Mouse (Mus musculus) stomach, postnatal 0 days (tissue): ENCODE measurements around the gene Zmynd10. TPM values are rescaled to one million over a fixed set of nuclear protein-coding genes. Genes with fewer than 3 reads are reported as not detected.
"Not testable (repeated sequence)": the region's sequence is repeated elsewhere in the genome, so short reads cannot be mapped to it uniquely, and the experiment has no call there.

Source experiments
- ATAC-seq: fragments of 200-750 bp; cut with Nextera tagmentation; 2 replicates; pipeline ENCODE4 v1.8.0; 2017; ENCODE audit not compliant: low FRiP score, low TSS enrichment
- DNase-seq: peaks from one replicate; pipeline ENCODE4 v3.0.0-alpha.2; 2016; ENCODE audit warnings: low spot score
- H3K27ac ChIP-seq: fragments of 300-500 bp; sonication (generic); replicated peaks from 2 replicates; pipeline ENCODE4 v1.5.1; 2014; ENCODE audit warnings: mild to moderate bottlenecking, control low read depth
- H3K27me3 ChIP-seq: fragments of 300-500 bp; sonication (generic); 2 replicates; pipeline ENCODE4 v1.6.1; 2014; ENCODE audit warnings: low read length; ENCODE audit not compliant: control insufficient read depth, insufficient read depth
- H3K36me3 ChIP-seq: fragments of 300-500 bp; sonication (generic); 2 replicates; pipeline ENCODE4 v1.6.1; 2014; ENCODE audit warnings: low read length, mixed read lengths; ENCODE audit not compliant: control insufficient read depth, insufficient read depth
- H3K4me1 ChIP-seq: fragments of 300-500 bp; sonication (generic); replicated peaks from 2 replicates; pipeline ENCODE4 v1.6.1; 2014; ENCODE audit warnings: antibody characterized with exemption; ENCODE audit not compliant: control insufficient read depth, insufficient read depth
- H3K4me2 ChIP-seq: fragments of 300-500 bp; sonication (generic); replicated peaks from 2 replicates; pipeline ENCODE4 v1.6.1; 2014; ENCODE audit warnings: low read depth, mild to moderate bottlenecking, control low read depth, moderate library complexity
- H3K4me3 ChIP-seq: fragments of 300-500 bp; sonication (generic); 2 replicates; pipeline ENCODE4 v1.5.1; 2014; ENCODE audit warnings: low read depth, low read length, control low read depth
- H3K9ac ChIP-seq: fragments of 300-500 bp; sonication (generic); 2 replicates; pipeline ENCODE4 v1.6.1; 2014; ENCODE audit warnings: mild to moderate bottlenecking, low read length, control low read depth, mixed read lengths
- H3K9me3 ChIP-seq: fragments of 300-500 bp; sonication (generic); 2 replicates; pipeline ENCODE4 v1.6.1; 2016; ENCODE audit warnings: low read length; ENCODE audit not compliant: control insufficient read depth
- CTCF ChIP-seq: IDR thresholded peaks from 2 replicates; pipeline ENCODE4 v1.5.1; 2016; ENCODE audit warnings: antibody characterized with exemption, low read depth, mild to moderate bottlenecking, moderate library complexity
- EP300 ChIP-seq: optimal IDR thresholded peaks from 2 replicates; pipeline ENCODE3; 2016; ENCODE audit warnings: antibody characterized with exemption
- WGBS: fragments of 180-500 bp; shearing (Covaris S2); extraction: QIAGEN DNeasy Blood & Tissue Kit; methylation state at CpG from one replicate; pipeline ENCODE4 v1.1.7; 2014; 5-methylcytosine and 5-hydroxymethylcytosine counted together
- polyA plus RNA-seq: library from polyadenylated mRNA; unstranded; fragments of >200 nt; fragmentation: Nextera tagmentation; extraction: Ambion mirVana; gene quantifications from 2 replicates; pipeline ENCODE4 v1.2.1, GENCODE M21; 2015

Gene Zmynd10
- polyA plus RNA-seq, 1 experiment from 2014 or later: 0.97 TPM

DNA sequence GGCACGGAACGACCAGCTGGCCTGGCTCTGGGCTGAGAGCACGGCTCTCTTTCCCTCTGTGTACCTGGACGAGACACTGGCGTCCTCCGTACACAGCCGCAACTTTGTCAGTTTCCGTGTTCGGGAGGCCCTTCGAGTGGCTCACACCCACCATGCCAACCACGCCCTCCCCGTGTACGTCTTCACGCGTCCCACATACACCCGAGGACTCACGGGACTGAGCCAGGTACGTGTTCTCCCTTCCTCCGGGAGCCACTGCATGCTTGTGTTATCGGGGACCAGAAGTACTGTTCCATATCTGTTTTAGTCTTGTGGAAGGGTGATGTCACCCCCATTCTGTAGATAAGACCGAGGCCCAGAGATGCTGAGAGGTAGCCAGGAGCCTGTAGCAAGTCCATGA lies 23.7 kb downstream of the Zmynd10 start:
- 59% methylated on average over 21 of the region's 21 CpGs for WGBS
- 0 out of 2 replicates have a peak, but pooled peaks have one; percentile 3 for ATAC-seq
- H3K4me1 ChIP-seq: peaks cover 11% of the 10 kb centered on the region
- no peak for TF ChIP-seq EP300
- DNase-seq: peak; percentile 71
- H3K27me3 ChIP-seq: no peaks in the 10 kb centered on the region
- peak overlapping the region; percentile 86 for H3K27ac ChIP-seq
- peak overlapping the region; percentile 71 for H3K4me2 ChIP-seq
- peaks cover 6% of the 10 kb centered on the region; the same call in 1 of the 2 replicates for H3K36me3 ChIP-seq
- H3K9ac ChIP-seq: 0 out of 2 replicates have a peak overlapping the region, but pooled peaks have one; percentile 82
- H3K9me3 ChIP-seq: no peaks in the 10 kb centered on the region
- H3K4me3 ChIP-seq: peak overlapping the region; percentile 76

GRCm38 (mm10) chr9:107571534-107572326 lies 24.6 kb downstream of the Zmynd10 start:
- no peaks in the 10 kb centered on the region for H3K27me3 ChIP-seq

GRCm38 (mm10) chr9:107572327-107572662 lies 25.2 kb downstream of the Zmynd10 start:
- Histone ChIP-seq H3K27ac (no peak overlapping the region), H3K4me2 (no peak overlapping the region), H3K9ac (no peak overlapping the region), H3K4me1 (peaks cover 15% of the 10 kb centered on the region), H3K36me3 (peaks cover 6% of the 10 kb centered on the region; the same call in 1 of the 2 replicates), H3K27me3 (no peaks in the 10 kb centered on the region), H3K9me3 (no peaks in the 10 kb centered on the region), H3K4me3 (no peak overlapping the region)
- ATAC-seq: no peak
- TF ChIP-seq EP300: no peak
- TF ChIP-seq CTCF: no peak
- DNase-seq: no peak
- 97% methylated on average over 2 of the region's 2 CpGs for WGBS

More at GRCm38 (mm10) chr9:107571534-107572326, 24.6 kb downstream of the Zmynd10 start:
- no peak overlapping the region for H3K9ac ChIP-seq
- DNase-seq (no peak), ATAC-seq (no peak)
- no peaks in the 10 kb centered on the region for H3K9me3 ChIP-seq
- 84% methylated on average over 22 of the region's 22 CpGs for WGBS
- no peak for TF ChIP-seq CTCF
- H3K4me3 ChIP-seq: peak overlapping the region; percentile 10; the same call in 1 of the 2 replicates
- peak overlapping the region; percentile 86 for H3K27ac ChIP-seq
- peaks cover 6% of the 10 kb centered on the region; the same call in 1 of the 2 replicates for H3K36me3 ChIP-seq
- H3K4me2 ChIP-seq: peak overlapping the region; percentile 71
- peaks cover 15% of the 10 kb centered on the region for H3K4me1 ChIP-seq

GRCm38 (mm10) chr9:107573774-107574173 lies 26.7 kb downstream of the Zmynd10 start:
- not testable (repeated sequence) for H3K36me3 ChIP-seq, H3K4me2 ChIP-seq, H3K9ac ChIP-seq, ATAC-seq, H3K27ac ChIP-seq, H3K9me3 ChIP-seq, DNase-seq, H3K27me3 ChIP-seq, H3K4me3 ChIP-seq
- peaks cover 18% of the 10 kb centered on the region for H3K4me1 ChIP-seq
- WGBS: 90% methylated on average over 6 of the region's 6 CpGs
- peak; percentile 34; the same call in 1 of the 2 replicates for TF ChIP-seq CTCF

GRCm38 (mm10) chr9:107575579-107576356 lies 28.7 kb downstream of the Zmynd10 start:
- TF ChIP-seq CTCF (no peak), EP300 (peak; percentile 1)
- H3K4me3 ChIP-seq: no peak overlapping the region
- H3K27ac ChIP-seq: peak overlapping the region; percentile 92
- no peak overlapping the region for H3K4me2 ChIP-seq
- 53% methylated on average over 14 of the region's 14 CpGs for WGBS
- H3K9me3 ChIP-seq: no peaks in the 10 kb centered on the region
- H3K4me1 ChIP-seq: peaks cover 9% of the 10 kb centered on the region
- H3K27me3 ChIP-seq: no peaks in the 10 kb centered on the region
- peak; percentile 83 for DNase-seq
- peak; percentile 85 for ATAC-seq
- H3K9ac ChIP-seq: no peak overlapping the region
- peaks cover 6% of the 10 kb centered on the region; the same call in 1 of the 2 replicates for H3K36me3 ChIP-seq
